ENCODE assay signal across 14 mouse cellular contexts in the genomic region with DNA sequence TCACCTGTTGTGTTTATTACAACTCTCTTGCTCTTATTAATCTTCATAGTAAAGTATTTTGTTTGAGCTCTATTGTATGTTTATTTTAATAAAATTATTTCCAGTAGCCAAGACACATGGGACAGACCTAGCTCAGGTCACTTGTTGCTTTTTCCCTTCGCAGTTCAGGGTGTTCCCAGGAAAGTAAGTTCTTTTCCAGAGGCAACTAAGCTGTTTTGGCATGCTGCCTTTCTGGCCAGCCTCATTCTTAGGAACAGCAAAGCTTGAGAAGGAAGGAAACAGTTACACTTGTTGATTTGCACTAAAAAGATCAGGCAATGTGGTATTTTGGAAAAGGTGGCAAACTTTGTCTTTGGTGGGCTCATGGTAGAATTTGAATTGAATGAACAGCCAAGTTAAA.
DNase-seq lines count a peak whose midpoint lies in the region; ATAC-seq and TF ChIP-seq lines count a peak whose summit lies in the region.
"Had no signal": no experiment of that assay in that cellular context is flagged by ENCODE, and none has a peak within 500 bp of the region (broad histone marks: within the 10 kb centered on the region; RNA-seq: fewer than 3 reads in every experiment).

No protein-coding gene starts in this region.

- H3K4me3 ChIP-seq in heart, adult 2 months, result no peak overlapping the region
- no peak overlapping the region for H3K4me3 ChIP-seq in heart, embryonic 10.5 days
- no peak overlapping the region for H3K4me3 ChIP-seq in forebrain, postnatal 0 days (ENCODE audit: low read depth, low read length)
- H3K4me3 ChIP-seq: embryonic facial prominence, embryonic 12.5 days; hindbrain, embryonic 13.5 days had no signal

- no peak overlapping the region for H3K4me2 ChIP-seq in forebrain, postnatal 0 days (ENCODE audit: low read depth)
- H3K4me2 ChIP-seq: embryonic facial prominence, embryonic 12.5 days; hindbrain, embryonic 13.5 days had no signal

- no peak for TF ChIP-seq POLR2A in heart, adult 2 months (IDR thresholded peaks at IDR 0.05; ENCODE audit: insufficient read depth, low read depth, low read length)

- peak; percentile 30 to 52 for DNase-seq in heart, adult 2 months
- DNase-seq in heart, embryonic 10.5 days (ENCODE audit: low spot score), result no peak
- peak; percentile 12 for DNase-seq in lung, postnatal 14 days
- DNase-seq in lung, postnatal 4 days, result no peak
- DNase-seq in heart, adult 9 months (ENCODE audit: low spot score in 2 of 2), result peak; percentile 42 to 57
- DNase-seq in testis, postnatal 10 days (ENCODE audit: low spot score), result peak; percentile 45
- DNase-seq in cerebellum, adult 8-10 months, result no peak
- no peak for DNase-seq in forebrain, postnatal 0 days
- DNase-seq: adrenal gland, postnatal 36 days; cerebellum, adult 2 months; layer of hippocampus, adult 9-11 months had no signal

- no peaks in the 10 kb centered on the region for H3K79me2 ChIP-seq in heart, adult 2 months (replicated peaks; ENCODE audit: control insufficient read depth, insufficient read depth, low read length)

- H3K36me3 ChIP-seq in heart, adult 2 months (ENCODE audit: control insufficient read depth, insufficient read depth, low read length), result peaks cover 15% of the 10 kb centered on the region
- no peaks in the 10 kb centered on the region for H3K36me3 ChIP-seq in heart, embryonic 10.5 days
- no peaks in the 10 kb centered on the region; the same call in 1 of the 2 replicates for H3K36me3 ChIP-seq in forebrain, postnatal 0 days (ENCODE audit: insufficient read depth)

- peak; percentile 69; the same call in 1 of the 2 replicates for TF ChIP-seq EP300 in heart, adult 2 months (IDR thresholded peaks at IDR 0.05; ENCODE audit: insufficient read depth, low read depth, low read length)

- peaks cover 6% of the 10 kb centered on the region for H3K4me1 ChIP-seq in heart, adult 2 months (ENCODE audit: control insufficient read depth, insufficient read depth, low read length)
- no peaks in the 10 kb centered on the region for H3K4me1 ChIP-seq in heart, embryonic 10.5 days
- no peaks in the 10 kb centered on the region for H3K4me1 ChIP-seq in forebrain, postnatal 0 days (ENCODE audit: insufficient read depth)

- no peaks in the 10 kb centered on the region for H3K9me3 ChIP-seq in heart, embryonic 10.5 days
- no peaks in the 10 kb centered on the region for H3K9me3 ChIP-seq in forebrain, postnatal 0 days (ENCODE audit: low read length)
- H3K9me3 ChIP-seq: embryonic facial prominence, embryonic 12.5 days; hindbrain, embryonic 13.5 days had no signal

- ATAC-seq in forebrain, postnatal 0 days, result no peak
- ATAC-seq: Patski had no signal

- 11% methylated on average over 1 of the region's 1 CpGs for WGBS in heart, adult 2 months
- WGBS in heart, embryonic 10.5 days, result 85% methylated on average over 1 of the region's 1 CpGs
- WGBS in forebrain, postnatal 0 days, result 73% methylated on average over 1 of the region's 1 CpGs

- no peaks in the 10 kb centered on the region for H3K27me3 ChIP-seq in heart, adult 2 months (ENCODE audit: control insufficient read depth, insufficient read depth, low read length)
- H3K27me3 ChIP-seq in heart, embryonic 10.5 days (ENCODE audit: insufficient read depth, poor library complexity, severe bottlenecking), result no peaks in the 10 kb centered on the region
- no peaks in the 10 kb centered on the region for H3K27me3 ChIP-seq in forebrain, postnatal 0 days (ENCODE audit: insufficient read depth, low read length)
- H3K27me3 ChIP-seq: embryonic facial prominence, embryonic 12.5 days; hindbrain, embryonic 13.5 days; Patski had no signal

- H3K9ac ChIP-seq in heart, adult 2 months (ENCODE audit: low read depth, low read length), result no peak overlapping the region
- H3K9ac ChIP-seq in forebrain, postnatal 0 days, result no peak overlapping the region
- H3K9ac ChIP-seq: embryonic facial prominence, embryonic 12.5 days; hindbrain, embryonic 13.5 days had no signal

- H3K27ac ChIP-seq in heart, adult 2 months, result peak overlapping the region; percentile 80
- H3K27ac ChIP-seq in heart, embryonic 10.5 days, result no peak overlapping the region
- no peak overlapping the region for H3K27ac ChIP-seq in forebrain, postnatal 0 days (ENCODE audit: low read depth, low read length)
- H3K27ac ChIP-seq: embryonic facial prominence, embryonic 12.5 days; hindbrain, embryonic 13.5 days had no signal

- intact Hi-C loops in heart, adult 2 months (cut with DNase I), result no loop called here

- TF ChIP-seq CTCF in heart, adult 2 months (IDR thresholded peaks at IDR 0.05), result no peak
- no peak for TF ChIP-seq CTCF in forebrain, postnatal 0 days (IDR thresholded peaks at IDR 0.05; ENCODE audit: low read depth)

Comparison
In these comparisons a context has a peak if more than half of its experiments do, and no peak if none do; other contexts are left out.
1. DNase-seq: peak in heart, adult 2 months (2 of 2), lung, postnatal 14 days (single experiment), heart, adult 9 months (2 of 2) and testis, postnatal 10 days (single experiment); none in heart, embryonic 10.5 days (single experiment), lung, postnatal 4 days (0 of 2), cerebellum, adult 8-10 months (single experiment) and forebrain, postnatal 0 days (single experiment).